Mouse (Mus musculus) thymus, adult 2 months (tissue): Measurements from ENCODE around the gene Cldn7. TPM values are rescaled to one million over a fixed set of nuclear protein-coding genes. Genes with fewer than 3 reads are reported as not detected.

Source experiments
- DNase-seq: peaks from one replicate; pipeline ENCODE4 v3.0.0; 2021
- H3K27ac ChIP-seq: fragments of 200-500 bp; 2 replicates; pipeline ENCODE4 v1.5.1; 2012; ENCODE audit warnings: low read length, control low read depth; ENCODE audit not compliant: control insufficient read depth, insufficient read depth
- H3K27me3 ChIP-seq: fragments of 200-500 bp; 2 replicates; pipeline ENCODE4 v1.6.1; 2012; ENCODE audit warnings: mild to moderate bottlenecking, low read length, moderate library complexity, mixed read lengths; ENCODE audit not compliant: control insufficient read depth, insufficient read depth
- H3K36me3 ChIP-seq: fragments of 200-500 bp; 2 replicates; pipeline ENCODE4 v1.6.1; 2012; ENCODE audit warnings: mild to moderate bottlenecking, low read length, moderate library complexity; ENCODE audit not compliant: control insufficient read depth, insufficient read depth
- H3K4me1 ChIP-seq: fragments of 200-500 bp; replicated peaks from 2 replicates; pipeline ENCODE4 v1.6.1; 2012; ENCODE audit warnings: low read length; ENCODE audit not compliant: control insufficient read depth, insufficient read depth
- H3K4me3 ChIP-seq: fragments of 200-500 bp; 2 replicates; pipeline ENCODE4 v1.5.1; 2012; ENCODE audit warnings: mild to moderate bottlenecking, low read length, control low read depth, moderate library complexity; ENCODE audit not compliant: control insufficient read depth, insufficient read depth
- CTCF ChIP-seq: fragments of 200-500 bp; IDR thresholded peaks from 2 replicates; pipeline ENCODE4 v1.5.1; 2012; ENCODE audit warnings: mild to moderate bottlenecking, control low read depth, low read length, moderate library complexity, borderline replicate concordance; ENCODE audit not compliant: control insufficient read depth, poor library complexity, insufficient read depth; ENCODE audit errors: extremely low read depth
- POLR2A ChIP-seq: fragments of 200-500 bp; IDR thresholded peaks from 2 replicates; pipeline ENCODE4 v1.6.1; 2012; ENCODE audit warnings: mild to moderate bottlenecking, low read length, control low read depth, moderate library complexity; ENCODE audit not compliant: control insufficient read depth, poor library complexity, insufficient read depth; ENCODE audit errors: extremely low read depth
- WGBS: fragments of 180-500 bp; shearing (Covaris S2); methylation state at CpG from one replicate; pipeline ENCODE4 v1.1.7; 2018; 5-methylcytosine and 5-hydroxymethylcytosine counted together
- polyA plus RNA-seq: library from polyadenylated mRNA; depleted of rRNA; stranded (reverse); fragments of >200 nt; gene quantifications from 2 replicates; pipeline ENCODE4 v1.2.3, GENCODE M21; 2012

Gene Cldn7
- polyA plus RNA-seq, 1 experiment = 6.0 TPM

- no peak overlapping the region for H3K27ac ChIP-seq
- H3K4me3 ChIP-seq = no peak overlapping the region
- peaks cover 7% of the 10 kb centered on the region; the same call in 1 of the 2 replicates for H3K4me1 ChIP-seq
- DNase-seq = no peak
- TF ChIP-seq POLR2A (no peak), CTCF (no peak)
- 91% methylated on average over 4 of the region's 4 CpGs for WGBS
- H3K27me3 ChIP-seq = peaks cover 18% of the 10 kb centered on the region; the same call in 1 of the 2 replicates
- peaks cover 5% of the 10 kb centered on the region for H3K36me3 ChIP-seq
These were observed 4.2 kb downstream of the Cldn7 start for GRCm38 (mm10) chr11:69968793-69969192.

GRCm38 (mm10) chr11:69970222-69970621, 5.6 kb downstream of the Cldn7 start:
- peaks cover 14% of the 10 kb centered on the region; the same call in 1 of the 2 replicates for H3K27me3 ChIP-seq
- WGBS = 93% methylated on average over 6 of the region's 6 CpGs
- H3K27ac ChIP-seq = no peak overlapping the region
- no peak for DNase-seq
- H3K36me3 ChIP-seq = peaks cover 9% of the 10 kb centered on the region
- no peak for TF ChIP-seq POLR2A
- TF ChIP-seq CTCF = no peak
- H3K4me3 ChIP-seq = no peak overlapping the region
- H3K4me1 ChIP-seq = peaks cover 6% of the 10 kb centered on the region; the same call in 1 of the 2 replicates

GRCm38 (mm10) chr11:69970775-69971174, 6.2 kb downstream of the Cldn7 start:
- Histone ChIP-seq H3K4me1 (peaks cover 3% of the 10 kb centered on the region; the same call in 1 of the 2 replicates), H3K36me3 (peaks cover 9% of the 10 kb centered on the region), H3K27me3 (peaks cover 11% of the 10 kb centered on the region; the same call in 1 of the 2 replicates), H3K27ac (no peak overlapping the region), H3K4me3 (no peak overlapping the region)
- no peak for DNase-seq
- 78% methylated on average over 3 of the region's 3 CpGs for WGBS
- no peak for TF ChIP-seq POLR2A
- no peak for TF ChIP-seq CTCF

- Histone ChIP-seq H3K27me3 (no peaks in the 10 kb centered on the region), H3K27ac (no peak overlapping the region), H3K4me3 (no peak overlapping the region), H3K4me1 (peaks cover 3% of the 10 kb centered on the region), H3K36me3 (peaks cover 9% of the 10 kb centered on the region)
- no peak for DNase-seq
- WGBS = 100% methylated on average over 2 of the region's 2 CpGs
- TF ChIP-seq CTCF = no peak
- TF ChIP-seq POLR2A = no peak
These were observed 10.3 kb downstream of the Cldn7 start for GRCm38 (mm10) chr11:69974907-69975306.

- TF ChIP-seq CTCF (no peak), POLR2A (no peak)
- peaks cover 9% of the 10 kb centered on the region for H3K36me3 ChIP-seq
- H3K4me3 ChIP-seq = no peak overlapping the region
- DNase-seq = no peak
- H3K27ac ChIP-seq = no peak overlapping the region
- peaks cover 4% of the 10 kb centered on the region for H3K4me1 ChIP-seq
- 94% methylated on average over 4 of the region's 4 CpGs for WGBS
- no peaks in the 10 kb centered on the region for H3K27me3 ChIP-seq
These were observed 11.7 kb downstream of the Cldn7 start for GRCm38 (mm10) chr11:69976271-69976670.

GRCm38 (mm10) chr11:69979827-69980195, 15.2 kb downstream of the Cldn7 start:
- WGBS = 3% methylated on average over 16 of the region's 16 CpGs
- Histone ChIP-seq H3K4me3 (peak overlapping the region; percentile 59), H3K4me1 (peaks cover 14% of the 10 kb centered on the region), H3K27ac (peak overlapping the region; percentile 14; the same call in 1 of the 2 replicates), H3K27me3 (no peaks in the 10 kb centered on the region), H3K36me3 (peaks cover 8% of the 10 kb centered on the region)
- DNase-seq = no peak
- no peak for TF ChIP-seq CTCF
- TF ChIP-seq POLR2A = no peak

GRCm38 (mm10) chr11:69980196-69981140, 15.9 kb downstream of the Cldn7 start:
- Histone ChIP-seq H3K36me3 (peaks cover 14% of the 10 kb centered on the region), H3K27ac (peak overlapping the region; percentile 68), H3K4me1 (peaks cover 14% of the 10 kb centered on the region), H3K4me3 (peak overlapping the region; percentile 59), H3K27me3 (no peaks in the 10 kb centered on the region)
- TF ChIP-seq CTCF = 0 out of 2 replicates have a peak, but pooled peaks have one; percentile 23
- peak; percentile 70; the same call in 1 of the 2 replicates for TF ChIP-seq POLR2A
- WGBS = 1% methylated on average over 53 of the region's 60 CpGs
- peak; percentile 89 for DNase-seq
